Mouse (Mus musculus) layer of hippocampus, adult 9-11 months (tissue): ENCODE measurements at regions not wholly inside any gene's neighbourhood (a gene's known extent, or its start where the extent isn't known, plus 50 kb on each side); places are given as distances from the start of the nearest gene placed in this dataset.

Experiments used
- DNase-seq: peaks from one replicate; pipeline ENCODE4 v3.0.0; 2022

DNA sequence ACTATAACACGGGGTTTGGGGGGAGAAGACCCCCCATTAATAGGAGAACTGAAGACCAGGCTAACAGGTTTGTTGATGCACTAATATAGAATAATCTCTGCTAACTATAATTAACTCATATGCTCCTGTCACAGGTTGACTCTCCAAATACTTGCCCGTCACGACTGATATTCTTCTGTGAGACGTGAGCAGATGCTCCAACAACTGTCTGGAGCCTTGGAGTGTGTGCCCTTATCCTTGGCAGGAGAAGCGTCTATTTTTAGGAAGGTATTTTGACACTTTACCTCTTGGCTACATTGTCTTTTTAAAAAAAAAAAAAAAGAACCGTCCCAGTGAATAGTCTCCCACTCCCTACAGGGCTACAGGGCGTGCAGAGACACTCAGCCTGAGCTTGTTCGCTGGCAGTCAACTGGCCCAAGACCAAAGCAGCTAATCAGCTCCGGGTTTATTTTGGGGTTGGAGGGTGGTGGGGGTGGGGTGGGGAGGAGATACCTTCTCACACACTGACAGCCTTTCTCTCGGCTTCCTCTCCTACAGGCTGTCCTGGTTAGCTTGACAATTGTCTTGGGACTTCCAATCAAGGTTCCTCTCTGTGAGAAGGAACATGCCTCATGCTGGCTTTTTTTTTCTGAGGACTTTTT is 102.6 kb upstream of the Prickle1 start:
- no peak for DNase-seq

GRCm38 (mm10) chr15:93690717-93691116 is 95.0 kb upstream of the Prickle1 start:
- DNase-seq = no peak

GRCm38 (mm10) chr15:93690011-93690410 is 94.3 kb upstream of the Prickle1 start:
- DNase-seq = peak; percentile 79

- no peak for DNase-seq
Observed at GRCm38 (mm10) chr15:93686385-93686784, 90.7 kb upstream of the Prickle1 start.

DNA sequence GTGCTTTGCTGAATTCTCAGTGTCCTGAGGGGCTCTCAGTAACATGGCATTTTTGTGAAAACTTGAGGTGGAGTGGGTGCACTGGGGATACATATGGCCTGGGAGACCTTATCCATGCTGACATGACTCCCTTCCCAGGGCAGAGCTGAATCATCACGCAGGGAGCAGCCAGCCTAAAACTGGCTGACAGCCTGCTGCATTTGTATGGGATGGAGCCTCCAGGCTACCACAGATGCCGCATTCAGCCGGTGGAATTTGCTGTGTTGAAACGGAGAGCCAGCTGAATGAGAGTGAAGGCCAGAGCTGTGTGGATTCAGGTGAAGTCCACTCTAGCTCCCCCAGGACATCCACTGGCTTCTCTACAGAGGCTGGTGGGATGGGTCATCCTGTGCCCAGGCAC is 85.9 kb upstream of the Prickle1 start:
- no peak for DNase-seq

DNA sequence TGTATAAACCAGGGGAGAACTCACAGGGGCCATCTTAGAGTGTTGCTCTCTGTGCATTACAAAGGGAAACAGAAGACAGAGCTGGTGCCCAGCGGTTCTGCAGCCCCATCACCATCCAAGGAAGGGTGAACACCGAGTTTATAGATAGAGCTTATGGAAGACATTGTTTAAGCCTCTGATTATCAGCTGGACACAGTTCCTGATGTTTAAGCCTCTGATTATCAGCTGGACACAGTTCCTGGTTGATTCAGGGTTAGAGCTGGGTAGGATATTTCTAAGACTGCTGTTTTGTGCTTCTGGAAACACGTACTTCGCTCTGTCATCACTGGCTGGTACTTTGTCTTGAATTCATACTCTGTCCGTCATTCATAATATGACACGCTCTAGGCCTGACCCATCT is 79.9 kb upstream of the Prickle1 start:
- no peak for DNase-seq

DNA sequence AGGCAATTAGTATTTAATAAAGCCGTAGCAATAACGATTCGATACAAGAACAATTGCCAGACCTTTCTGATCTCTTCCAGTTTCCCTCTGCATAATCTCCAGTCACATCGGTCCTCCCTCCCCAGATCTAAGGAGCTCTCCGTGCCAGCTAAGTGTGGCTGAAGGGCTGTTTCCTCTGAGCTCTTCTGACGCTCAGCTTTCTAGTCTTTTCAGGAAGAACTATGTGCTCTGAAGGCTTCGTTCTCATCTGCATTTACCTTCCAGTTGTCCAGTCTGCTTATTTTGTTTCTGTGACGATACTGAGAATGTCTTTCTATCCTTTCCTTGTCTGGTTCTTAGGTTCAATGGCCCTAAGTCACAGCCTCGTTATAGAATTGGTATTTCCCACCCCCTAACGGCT is 78.3 kb upstream of the Prickle1 start:
- DNase-seq = no peak

DNA sequence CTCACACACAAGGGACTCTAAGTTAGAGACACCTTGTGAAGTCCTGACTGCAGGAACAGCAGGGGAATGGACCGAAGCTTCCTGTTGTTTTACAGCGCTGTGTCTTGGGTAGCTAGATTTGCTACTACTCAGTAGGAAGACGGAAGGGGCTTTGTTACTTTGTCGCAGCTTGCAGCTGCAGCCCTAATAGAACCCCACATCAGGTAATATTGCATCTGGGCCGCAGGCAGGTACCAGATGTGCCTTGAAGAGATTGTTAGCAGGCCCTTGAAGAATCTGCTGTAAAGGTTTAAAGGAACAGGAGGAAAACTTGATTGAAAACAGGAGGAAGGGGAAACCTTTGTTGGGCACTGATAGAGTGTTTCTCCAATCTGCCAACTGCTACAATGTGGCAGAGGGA is 68.2 kb upstream of the Prickle1 start:
- DNase-seq = no peak

GRCm38 (mm10) chr15:93662601-93663000 is 66.9 kb upstream of the Prickle1 start:
- DNase-seq = no peak

- no peak for DNase-seq
Observed at GRCm38 (mm10) chr15:93661801-93662200, 66.1 kb upstream of the Prickle1 start.

- DNase-seq = no peak
Observed at GRCm38 (mm10) chr15:93660952-93661648, 65.4 kb upstream of the Prickle1 start.

- no peak for DNase-seq
Observed at GRCm38 (mm10) chr15:93657171-93657570, 61.5 kb upstream of the Prickle1 start.

DNA sequence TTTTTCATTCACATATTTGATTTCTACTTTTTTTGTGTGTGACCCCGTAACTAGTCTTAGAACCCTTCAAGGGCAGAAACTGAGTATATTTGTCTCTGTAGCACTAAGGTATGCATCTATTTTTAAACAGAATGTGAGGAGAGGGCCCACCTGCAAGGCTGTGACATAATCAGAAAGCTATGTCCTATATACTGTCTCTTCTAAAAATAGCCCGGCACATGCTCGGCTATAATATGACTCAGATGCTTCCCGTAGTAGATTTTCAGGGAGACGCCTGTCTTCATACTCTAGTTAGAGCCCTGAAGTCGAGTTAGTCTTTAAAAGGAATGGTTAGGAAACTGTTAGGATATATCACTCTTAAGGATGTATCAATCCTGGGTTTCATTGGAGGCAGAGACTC is 61.0 kb upstream of the Prickle1 start:
- DNase-seq = no peak

DNA sequence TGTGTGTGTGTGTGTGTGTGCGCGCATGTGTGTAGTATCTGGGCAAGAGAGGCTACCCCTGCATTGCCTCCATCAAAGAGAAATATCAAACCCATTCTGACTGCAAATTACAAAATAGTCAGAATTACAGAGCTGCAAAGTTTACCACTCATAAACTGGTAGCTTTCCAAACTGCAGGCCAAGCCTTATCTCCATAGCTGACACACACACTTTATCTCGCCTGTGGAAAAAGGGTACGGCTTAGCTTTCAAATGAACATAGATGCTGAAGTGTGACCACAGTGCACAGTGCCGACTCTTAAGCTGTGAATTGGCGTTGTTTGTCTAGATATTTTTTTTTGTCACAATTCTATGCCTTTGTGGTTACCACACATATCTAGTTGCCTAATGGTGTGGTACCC is 60.1 kb upstream of the Prickle1 start:
- DNase-seq = no peak

- DNase-seq = no peak
Observed at GRCm38 (mm10) chr15:93655243-93655642, 59.6 kb upstream of the Prickle1 start.

DNA sequence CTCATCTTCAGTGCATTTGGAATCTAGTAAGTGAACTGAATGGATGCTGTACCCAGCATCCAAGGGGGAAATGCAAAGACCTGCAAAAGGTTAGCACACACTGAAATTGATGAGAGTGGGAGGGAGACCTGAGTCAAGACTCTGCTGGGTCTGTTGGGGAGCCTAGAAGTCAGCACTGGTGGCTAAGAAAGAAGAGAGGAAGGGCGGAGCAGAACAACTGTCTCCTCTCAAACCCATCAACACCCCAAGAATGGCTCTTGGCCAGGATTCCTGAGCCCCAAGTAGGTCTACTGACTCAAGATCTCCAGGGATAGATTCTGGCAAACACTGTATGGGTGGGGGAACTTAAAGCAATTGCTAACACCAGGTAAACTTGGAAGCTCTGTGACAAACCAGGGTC is 57.7 kb upstream of the Prickle1 start:
- DNase-seq = no peak

DNA sequence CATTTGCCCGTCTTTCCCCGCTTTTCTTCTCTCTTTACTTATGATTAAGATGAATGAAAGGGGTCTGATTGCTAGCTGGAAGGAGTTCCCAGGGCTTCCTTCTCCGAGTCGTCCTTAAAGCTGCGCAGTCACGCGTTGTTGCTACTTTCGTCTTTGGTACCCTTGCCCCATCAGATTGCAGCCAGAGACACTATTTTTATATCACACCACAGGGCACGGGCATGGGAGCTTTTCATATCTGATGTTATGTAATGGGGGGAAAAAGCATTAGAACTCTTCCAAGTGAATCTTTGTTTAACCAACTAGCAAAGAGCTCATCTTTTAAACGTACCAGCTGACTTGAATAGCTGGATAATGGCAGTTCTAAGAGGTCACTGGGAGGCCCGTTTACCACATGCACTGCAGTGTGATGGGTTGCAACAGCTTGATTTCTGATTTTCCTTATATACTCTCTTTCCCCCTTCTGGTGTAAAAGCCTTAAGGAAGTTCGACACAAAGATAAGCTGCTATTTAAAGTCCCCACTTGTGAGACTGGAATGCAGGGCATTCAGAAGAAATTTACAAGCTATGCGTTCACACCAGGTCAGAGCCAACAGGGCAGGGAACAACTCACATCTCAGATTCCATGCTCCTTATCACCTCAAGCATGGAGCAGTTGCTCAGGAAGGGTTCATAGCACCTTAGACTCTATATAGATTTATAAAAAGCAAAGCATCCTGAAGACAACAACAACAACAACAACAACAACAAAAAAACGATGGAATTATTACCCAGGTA is 55.5 kb upstream of the Prickle1 start:
- no peak for DNase-seq

DNA sequence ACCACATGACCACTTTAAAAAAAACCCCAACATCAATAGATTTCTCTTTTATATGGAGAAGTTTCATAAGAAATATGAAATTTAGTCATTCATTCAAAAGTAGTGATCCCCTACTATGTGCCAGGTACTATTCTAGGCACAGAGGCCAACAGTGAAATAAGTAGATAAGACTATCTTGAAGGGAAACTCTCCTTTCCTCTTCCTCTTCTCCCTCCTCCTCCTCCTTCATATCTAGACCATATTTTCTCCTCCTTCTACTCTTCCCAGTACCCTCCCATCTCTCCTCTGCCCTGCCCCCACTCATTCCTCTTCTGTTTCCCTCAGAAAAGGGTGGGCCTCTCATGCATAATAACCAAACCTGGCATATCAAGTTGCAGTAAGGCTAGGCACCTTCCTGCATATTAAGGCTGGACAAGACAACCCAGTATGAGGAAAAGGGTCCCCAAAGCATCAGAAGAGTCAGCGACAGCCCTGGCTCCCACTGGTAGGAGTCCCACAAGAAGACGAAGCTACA is 54.4 kb upstream of the Prickle1 start:
- no peak for DNase-seq

GRCm38 (mm10) chr15:93648646-93649045 is 53.0 kb upstream of the Prickle1 start:
- DNase-seq = no peak

DNA sequence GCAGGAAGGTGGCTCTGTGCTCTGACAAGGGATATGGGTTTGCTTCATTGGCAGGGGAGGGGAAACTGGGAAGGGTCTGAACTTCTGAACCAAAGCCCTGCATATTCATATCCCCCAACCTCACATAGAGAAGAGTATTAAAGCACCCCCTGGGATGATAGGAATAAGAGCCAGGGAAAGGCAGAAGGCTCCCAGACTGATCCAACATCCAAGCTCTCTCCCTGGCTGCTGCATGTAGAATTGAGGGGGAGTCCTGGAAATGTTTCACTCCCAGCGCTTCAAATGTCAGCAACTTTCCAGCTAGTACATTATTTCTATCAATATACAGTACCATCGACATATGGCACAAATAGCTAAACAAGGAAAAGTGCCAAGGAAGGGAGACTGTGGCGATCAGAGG is 51.1 kb upstream of the Prickle1 start:
- peak; percentile 23 for DNase-seq

GRCm38 (mm10) chr15:93645950-93646349 is 50.3 kb upstream of the Prickle1 start:
- DNase-seq = no peak
